Mouse (Mus musculus): ENCODE data around the gene Samd4.

GRCm38 (mm10) chr14:47083311-47083710 lies 200.7 kb downstream of the Samd4 start:
- no peak for TF ChIP-seq CTCF (IDR thresholded peaks at IDR 0.05; ENCODE audit: low read depth, low read length)
- no peak for TF ChIP-seq POLR2A (IDR thresholded peaks at IDR 0.05; ENCODE audit: extremely low read depth, insufficient read depth, low read length)
